Mouse (Mus musculus) 3134 (cell line): ENCODE results near the gene Col11a2.

Experiments
- DNase-seq: peaks from one replicate; pipeline ENCODE4 v3.0.0-alpha.2; 2011; ENCODE audit warnings: low spot score; ENCODE audit not compliant: insufficient read length; ENCODE audit errors: extremely low read depth

Col11a2 gene

GRCm38 (mm10) chr17:34025756-34026151, 13.5 kb upstream of the Col11a2 start:
- peak; percentile 15 for DNase-seq

- DNase-seq, result peak; percentile 23
Observed at GRCm38 (mm10) chr17:34026221-34026620, 13.0 kb upstream of the Col11a2 start.

- DNase-seq, result peak; percentile 35
Observed at GRCm38 (mm10) chr17:34026917-34027655, 12.2 kb upstream of the Col11a2 start.

- peak; percentile 32 for DNase-seq
Observed at GRCm38 (mm10) chr17:34027656-34028223, 11.5 kb upstream of the Col11a2 start, which contains the start of gene H2-Ke6. H2-Ke6 (minus strand) TSS chr17:34028060.

- no peak for DNase-seq
Observed at GRCm38 (mm10) chr17:34028501-34029149, 10.6 kb upstream of the Col11a2 start.

GRCm38 (mm10) chr17:34029150-34029889, 9.9 kb upstream of the Col11a2 start:
- no peak for DNase-seq

GRCm38 (mm10) chr17:34029890-34030595, 9.2 kb upstream of the Col11a2 start:
- DNase-seq, result no peak

GRCm38 (mm10) chr17:34030861-34031326, 8.3 kb upstream of the Col11a2 start:
- DNase-seq, result no peak

- DNase-seq, result peak; percentile 100
Observed at GRCm38 (mm10) chr17:34031465-34032173, 7.6 kb upstream of the Col11a2 start, which contains the start of the genes Slc39a7 and Rxrb. Slc39a7 (minus strand) TSS chr17:34031682. Rxrb (plus strand) TSS chr17:34031812.

- peak; percentile 84 for DNase-seq
Observed at GRCm38 (mm10) chr17:34032174-34032632, 7.0 kb upstream of the Col11a2 start.

GRCm38 (mm10) chr17:34032806-34033205, 6.4 kb upstream of the Col11a2 start:
- no peak for DNase-seq

- DNase-seq, result no peak
Observed at GRCm38 (mm10) chr17:34033441-34033840, 5.8 kb upstream of the Col11a2 start.

GRCm38 (mm10) chr17:34034064-34034463, 5.2 kb upstream of the Col11a2 start:
- DNase-seq, result peak; percentile 53

- peak; percentile 2 for DNase-seq
Observed at GRCm38 (mm10) chr17:34035517-34035916, 3.7 kb upstream of the Col11a2 start.

GRCm38 (mm10) chr17:34036647-34037046, 2.6 kb upstream of the Col11a2 start:
- no peak for DNase-seq

- peak; percentile 3 for DNase-seq
Observed at GRCm38 (mm10) chr17:34037241-34037640, 2.0 kb upstream of the Col11a2 start.

GRCm38 (mm10) chr17:34038440-34038839, 797 bp upstream of the Col11a2 start:
- no peak for DNase-seq

GRCm38 (mm10) chr17:34039562-34040450, 569 bp downstream of the Col11a2 start:
- peak; percentile 74 for DNase-seq
